Mouse (Mus musculus) heart, embryonic 15.5 days (tissue): ENCODE data around the gene Gm973. TPM values are rescaled to one million over a fixed set of nuclear protein-coding genes. Genes with fewer than 3 reads are reported as not detected.

Source experiments
- ATAC-seq: fragments of 200-750 bp; cut with Nextera tagmentation; replicated peaks from 2 replicates; pipeline ENCODE4 v1.8.0; 2017; ENCODE audit warnings: low read depth, moderate TSS enrichment; ENCODE audit not compliant: insufficient number of reproducible peaks, insufficient read depth, low FRiP score
- H3K27ac ChIP-seq: fragments of 300-500 bp; sonication (generic); 2 replicates; pipeline ENCODE4 v1.5.1; 2015; ENCODE audit warnings: mild to moderate bottlenecking, inconsistent platforms
- H3K27me3 ChIP-seq: fragments of 300-500 bp; sonication (generic); 2 replicates; pipeline ENCODE4 v1.6.1; 2015; ENCODE audit warnings: inconsistent platforms
- H3K36me3 ChIP-seq: fragments of 300-500 bp; sonication (generic); 2 replicates; pipeline ENCODE4 v1.6.1; 2015; ENCODE audit warnings: mild to moderate bottlenecking, inconsistent platforms
- H3K4me1 ChIP-seq: fragments of 300-500 bp; sonication (generic); replicated peaks from 2 replicates; pipeline ENCODE4 v1.6.1; 2015; ENCODE audit warnings: inconsistent platforms
- H3K4me2 ChIP-seq: fragments of 300-500 bp; sonication (generic); 2 replicates; pipeline ENCODE4 v1.6.1; 2015; ENCODE audit warnings: inconsistent platforms, mild to moderate bottlenecking, moderate library complexity
- H3K4me3 ChIP-seq: fragments of 300-500 bp; sonication (generic); 2 replicates; pipeline ENCODE4 v1.5.1; 2015; ENCODE audit warnings: mild to moderate bottlenecking, inconsistent platforms
- H3K9ac ChIP-seq: fragments of 300-500 bp; sonication (generic); 2 replicates; pipeline ENCODE4 v1.6.1; 2015; ENCODE audit warnings: mild to moderate bottlenecking, inconsistent platforms
- H3K9me3 ChIP-seq: fragments of 300-500 bp; sonication (generic); replicated peaks from 2 replicates; pipeline ENCODE4 v1.6.1; 2016; ENCODE audit warnings: inconsistent platforms
- WGBS: fragments of 180-500 bp; shearing (Covaris S2); methylation state at CpG from one replicate; pipeline ENCODE4 v1.1.7; 2015; ENCODE audit warnings: mixed read lengths; 5-methylcytosine and 5-hydroxymethylcytosine counted together
- polyA plus RNA-seq: library from polyadenylated mRNA; unstranded; fragments of >200 nt; fragmentation: Nextera tagmentation; extraction: Ambion mirVana; gene quantifications from 2 replicates; pipeline ENCODE4 v1.2.1, GENCODE M21; 2015

Gm973 gene
- polyA plus RNA-seq = 0.33 and 0.34 TPM in 2 replicates

DNA sequence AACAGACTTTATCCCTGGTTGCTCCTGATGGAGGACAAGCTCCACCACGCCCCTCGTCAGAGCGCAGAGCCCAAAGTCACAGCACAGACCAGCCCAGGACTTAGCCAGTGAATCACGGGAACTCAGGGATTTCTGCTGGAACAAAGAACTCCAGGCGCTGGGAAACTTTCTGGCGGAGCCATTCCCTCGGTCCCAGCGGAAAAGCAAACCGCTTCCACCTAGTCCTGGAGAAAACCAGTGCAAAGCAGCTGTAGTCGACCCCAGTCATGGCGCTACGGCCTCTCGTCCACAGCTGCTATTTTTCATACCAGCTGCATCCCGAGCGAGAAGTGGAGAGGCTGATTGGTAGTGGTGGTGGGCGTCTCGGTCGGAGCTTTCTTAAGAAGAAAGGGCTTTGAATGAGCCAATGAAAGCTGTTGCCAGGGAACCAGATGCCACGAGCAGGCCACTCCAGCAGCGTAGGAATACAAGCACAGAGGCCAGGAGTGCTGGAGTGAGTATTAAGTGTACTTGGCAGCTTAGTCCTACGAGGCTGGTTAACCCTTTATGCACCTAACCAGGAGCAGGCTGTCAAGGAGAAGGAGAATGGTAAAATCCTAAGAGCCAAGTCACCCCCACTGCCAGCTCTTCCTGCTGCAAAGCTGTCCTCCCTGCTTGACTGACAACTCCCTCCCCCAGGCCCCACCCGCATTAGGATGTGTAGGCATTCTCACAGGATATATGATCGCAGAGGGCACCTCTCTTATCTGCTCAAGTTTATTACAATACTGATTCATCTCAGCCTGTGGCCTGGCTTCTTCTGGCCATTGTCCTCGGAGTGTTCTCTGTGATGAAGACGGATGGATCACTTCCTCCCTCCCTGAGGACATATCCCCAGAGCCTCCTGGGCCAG, at the start of gene Gm973:
TSS of gene Gm973 (plus strand) at position 239 of the 892 bp plus-strand sequence.
- 12% methylated on average over 25 of the region's 25 CpGs for WGBS
- peak; percentile 69 for ATAC-seq
- H3K27ac ChIP-seq = peak within 1 kb of the TSS; percentile 63
- H3K4me1 ChIP-seq = peaks cover 17% of the 10 kb centered on the region
- peak within 1 kb of the TSS; percentile 40 for H3K9ac ChIP-seq
- H3K36me3 ChIP-seq = no peaks in the 10 kb centered on the region
- 0 out of 2 replicates have a peak, but pooled peaks cover 5% of the 10 kb centered on the region for H3K27me3 ChIP-seq
- H3K9me3 ChIP-seq = no peaks in the 10 kb centered on the region
- H3K4me3 ChIP-seq = peak within 1 kb of the TSS; percentile 44
- H3K4me2 ChIP-seq = peak within 1 kb of the TSS; percentile 81

DNA sequence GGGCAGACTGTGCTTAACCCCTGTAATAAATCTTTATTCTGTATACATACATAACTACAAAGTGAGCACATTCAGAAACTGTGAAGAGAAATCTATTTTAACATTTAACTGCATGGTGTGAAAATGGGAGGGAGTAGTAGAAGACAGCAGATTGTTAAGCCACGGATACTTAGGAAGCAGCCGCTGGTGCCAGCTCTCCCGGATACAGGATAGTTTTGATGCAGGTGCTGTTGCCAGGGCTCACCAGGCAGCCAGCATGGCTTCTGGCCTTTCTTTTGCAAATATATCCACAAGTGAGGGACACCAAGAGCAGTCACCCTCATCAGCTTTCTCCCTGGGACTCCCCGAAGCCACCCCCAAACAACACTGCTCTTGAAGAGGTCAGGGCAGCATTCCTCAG, 46.9 kb upstream of the Gm973 start:
- Histone ChIP-seq H3K27me3 (peaks cover 25% of the 10 kb centered on the region), H3K4me3 (no peak overlapping the region), H3K9me3 (no peaks in the 10 kb centered on the region), H3K9ac (no peak overlapping the region), H3K36me3 (no peaks in the 10 kb centered on the region), H3K27ac (no peak overlapping the region), H3K4me1 (peaks cover 17% of the 10 kb centered on the region), H3K4me2 (no peak overlapping the region)
- 59% methylated on average over 4 of the region's 4 CpGs for WGBS
- ATAC-seq = no peak

DNA sequence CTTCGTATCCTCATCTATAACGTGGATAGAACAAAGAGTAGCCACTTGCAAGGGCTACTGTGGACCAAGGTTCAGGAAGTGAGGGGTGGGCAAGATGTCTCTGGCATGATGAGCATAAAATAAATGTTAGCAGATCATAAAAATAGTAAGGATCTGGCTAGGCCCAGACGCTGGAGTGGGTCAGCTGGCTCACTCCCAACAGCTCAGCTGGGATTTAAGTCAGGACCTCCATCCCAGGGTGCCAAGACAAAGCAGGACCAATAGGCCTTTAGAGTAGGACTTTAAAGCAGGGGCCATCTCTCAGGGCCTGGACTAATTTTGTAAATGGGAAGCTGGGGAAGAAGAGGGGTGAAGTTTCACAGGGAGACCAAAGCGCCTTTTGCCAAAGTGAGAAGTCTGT, 45.3 kb upstream of the Gm973 start:
- H3K36me3 ChIP-seq = no peaks in the 10 kb centered on the region
- 60% methylated on average over 4 of the region's 4 CpGs for WGBS
- no peak overlapping the region for H3K27ac ChIP-seq
- no peak overlapping the region for H3K4me3 ChIP-seq
- no peak for ATAC-seq
- H3K9me3 ChIP-seq = no peaks in the 10 kb centered on the region
- peaks cover 18% of the 10 kb centered on the region for H3K27me3 ChIP-seq
- peaks cover 17% of the 10 kb centered on the region for H3K4me1 ChIP-seq
- no peak overlapping the region for H3K9ac ChIP-seq
- H3K4me2 ChIP-seq = no peak overlapping the region

DNA sequence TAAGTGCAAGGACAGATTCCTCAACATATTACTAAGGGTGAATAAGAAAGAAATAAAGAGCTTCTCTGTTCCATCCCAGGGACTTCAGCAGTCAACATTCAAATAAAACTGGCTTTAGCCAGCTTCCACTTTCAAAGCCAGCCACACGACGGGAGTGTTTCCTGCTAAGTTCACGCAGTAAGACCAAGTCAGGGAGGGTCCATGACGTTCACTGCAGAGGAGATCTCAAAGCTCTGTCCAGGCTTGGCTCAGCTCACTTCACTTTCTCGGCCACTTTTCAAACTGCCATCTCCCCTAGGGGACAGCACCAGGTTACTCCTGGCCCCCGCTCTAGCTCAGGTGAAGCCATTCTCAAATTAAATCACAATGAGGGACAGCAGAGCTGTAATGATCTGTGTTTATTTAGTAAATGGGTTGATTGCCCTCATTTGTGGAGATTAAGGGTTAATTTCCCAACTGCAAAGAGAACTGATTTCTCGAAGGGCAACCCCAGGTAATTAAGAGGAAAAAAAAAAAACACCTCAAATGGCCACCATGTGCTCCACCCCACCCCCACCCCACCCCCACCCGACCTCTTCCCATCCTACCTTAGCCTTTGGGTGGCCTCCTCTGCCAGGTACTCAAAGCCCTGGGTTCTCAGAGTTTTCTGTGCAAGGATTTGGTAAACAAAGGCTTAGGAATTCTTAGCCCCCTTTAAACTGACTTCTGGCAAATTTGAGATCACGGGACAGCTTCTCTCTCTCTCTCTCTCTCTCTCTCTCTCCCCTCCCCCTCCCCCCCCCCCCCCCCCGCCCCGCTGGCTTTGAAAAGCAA, 43.5 kb upstream of the Gm973 start:
- Histone ChIP-seq H3K9ac (no peak overlapping the region), H3K36me3 (no peaks in the 10 kb centered on the region), H3K4me2 (no peak overlapping the region; the same call in 1 of the 2 replicates), H3K4me3 (no peak overlapping the region), H3K9me3 (no peaks in the 10 kb centered on the region), H3K27me3 (peaks cover 24% of the 10 kb centered on the region), H3K4me1 (peaks cover 17% of the 10 kb centered on the region), H3K27ac (no peak overlapping the region)
- ATAC-seq = no peak
- WGBS = 11% methylated on average over 10 of the region's 11 CpGs

DNA sequence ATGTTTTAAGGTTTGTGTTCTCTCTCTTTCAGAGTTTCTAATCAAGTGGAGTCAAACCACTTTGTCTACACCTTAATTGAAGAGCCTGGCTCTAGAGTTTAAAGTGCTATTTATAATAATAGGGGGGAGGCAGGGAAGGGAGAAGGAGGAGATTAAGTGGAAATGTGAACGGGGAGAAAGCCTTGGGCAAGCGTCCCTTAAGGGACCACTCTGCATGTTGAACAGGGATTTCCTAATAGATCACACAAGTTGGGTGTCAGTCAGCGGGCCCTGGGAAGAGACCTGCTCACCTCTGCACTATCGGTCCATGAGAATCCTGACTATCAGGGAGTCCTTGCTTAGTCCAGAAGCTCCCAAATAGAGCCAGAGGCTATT, 42.9 kb upstream of the Gm973 start:
- ATAC-seq = no peak
- H3K27ac ChIP-seq = no peak overlapping the region
- H3K9ac ChIP-seq = no peak overlapping the region
- peaks cover 28% of the 10 kb centered on the region for H3K27me3 ChIP-seq
- peaks cover 17% of the 10 kb centered on the region for H3K4me1 ChIP-seq
- H3K36me3 ChIP-seq = no peaks in the 10 kb centered on the region
- WGBS = 16% methylated on average over 4 of the region's 4 CpGs
- no peaks in the 10 kb centered on the region for H3K9me3 ChIP-seq
- no peak overlapping the region for H3K4me3 ChIP-seq
- H3K4me2 ChIP-seq = no peak overlapping the region; the same call in 1 of the 2 replicates

DNA sequence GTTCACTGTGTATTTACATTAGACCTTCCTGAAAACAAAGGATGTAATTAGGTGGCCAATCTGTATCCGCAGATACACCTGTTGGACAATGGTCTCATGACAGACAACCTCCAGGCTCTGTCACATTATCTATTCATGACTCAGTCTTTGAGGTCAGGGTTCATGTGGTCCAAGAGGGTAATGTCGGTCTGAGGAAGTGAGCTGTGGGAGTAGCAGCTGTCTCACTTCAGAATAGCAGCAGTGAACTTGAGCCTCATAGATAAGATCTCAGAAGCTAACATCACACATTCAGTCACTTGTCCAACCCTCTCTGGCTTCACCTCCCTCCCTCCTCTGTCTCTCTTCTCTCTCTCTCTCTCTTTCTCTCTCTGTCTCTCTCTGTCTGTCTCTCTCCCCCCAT, 40.4 kb upstream of the Gm973 start:
- no peak overlapping the region for H3K4me3 ChIP-seq
- peaks cover 17% of the 10 kb centered on the region for H3K4me1 ChIP-seq
- no peak overlapping the region for H3K27ac ChIP-seq
- no peak for ATAC-seq
- H3K36me3 ChIP-seq = no peaks in the 10 kb centered on the region
- H3K27me3 ChIP-seq = peaks cover 30% of the 10 kb centered on the region
- no peaks in the 10 kb centered on the region for H3K9me3 ChIP-seq
- no peak overlapping the region for H3K9ac ChIP-seq
- H3K4me2 ChIP-seq = no peak overlapping the region
- 23% methylated on average over 2 of the region's 2 CpGs for WGBS

DNA sequence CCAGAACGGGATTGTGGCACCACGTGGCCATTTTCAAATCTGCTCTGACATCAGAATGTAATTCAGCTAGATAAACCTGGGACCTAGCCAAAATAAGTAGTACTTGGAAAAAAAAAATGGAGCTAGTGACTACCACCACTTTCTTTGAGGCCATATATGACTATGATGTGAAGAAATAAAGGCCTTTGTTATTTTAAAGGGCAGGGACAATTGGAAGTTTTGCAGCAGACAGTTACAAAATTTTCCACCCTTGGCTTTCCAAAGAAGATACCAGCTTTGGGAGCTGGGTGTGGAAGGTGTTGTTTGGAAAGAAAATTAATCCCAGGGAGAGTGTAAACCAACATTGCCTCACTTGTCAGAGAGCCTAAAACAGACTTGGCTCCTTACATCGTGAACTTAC, 37.2 kb upstream of the Gm973 start:
- Histone ChIP-seq H3K4me1 (peaks cover 21% of the 10 kb centered on the region), H3K36me3 (no peaks in the 10 kb centered on the region), H3K27ac (no peak overlapping the region), H3K4me3 (no peak overlapping the region), H3K9ac (no peak overlapping the region), H3K9me3 (no peaks in the 10 kb centered on the region), H3K4me2 (no peak overlapping the region), H3K27me3 (peaks cover 33% of the 10 kb centered on the region)
- WGBS = 67% methylated on average over 3 of the region's 3 CpGs
- no peak for ATAC-seq

DNA sequence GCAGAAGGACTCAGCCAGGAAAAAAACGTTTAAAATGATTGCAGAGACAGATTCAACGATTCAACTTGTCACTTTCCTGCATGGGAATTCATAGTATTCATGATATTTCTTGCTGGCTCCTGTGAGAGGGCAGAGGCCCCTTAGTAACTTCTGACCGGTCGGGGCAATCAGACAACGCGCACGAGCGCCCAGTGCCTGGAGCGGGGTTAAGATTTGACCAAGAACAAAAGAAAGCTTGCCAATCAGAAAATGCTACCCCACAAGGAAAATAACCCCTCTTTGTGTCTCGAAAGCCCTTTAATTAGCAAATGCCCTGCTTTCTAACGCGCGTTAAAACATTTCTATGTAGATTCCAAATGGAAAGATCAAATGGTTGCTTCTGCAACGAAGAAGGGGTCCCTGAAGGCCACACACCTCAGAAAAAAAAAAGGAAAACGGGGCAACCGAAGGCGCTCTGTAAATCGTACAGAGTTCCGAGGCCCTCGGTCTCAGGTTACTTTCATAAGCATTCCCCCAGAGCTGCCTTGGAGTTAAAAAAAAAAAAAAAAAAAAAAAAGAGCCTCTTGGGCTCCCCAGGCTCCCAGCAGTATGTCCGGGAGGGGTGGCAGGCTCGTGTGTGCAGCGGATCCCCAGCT, 35.1 kb upstream of the Gm973 start:
- H3K27me3 ChIP-seq = peaks cover 44% of the 10 kb centered on the region
- WGBS = 6% methylated on average over 23 of the region's 23 CpGs
- ATAC-seq = no peak
- no peaks in the 10 kb centered on the region for H3K36me3 ChIP-seq
- H3K4me1 ChIP-seq = peaks cover 29% of the 10 kb centered on the region
- H3K9me3 ChIP-seq = no peaks in the 10 kb centered on the region
- peak overlapping the region; percentile 69 for H3K4me3 ChIP-seq
- peak overlapping the region; percentile 86 for H3K27ac ChIP-seq
- peak overlapping the region; percentile 97 for H3K4me2 ChIP-seq
- H3K9ac ChIP-seq = peak overlapping the region; percentile 57

DNA sequence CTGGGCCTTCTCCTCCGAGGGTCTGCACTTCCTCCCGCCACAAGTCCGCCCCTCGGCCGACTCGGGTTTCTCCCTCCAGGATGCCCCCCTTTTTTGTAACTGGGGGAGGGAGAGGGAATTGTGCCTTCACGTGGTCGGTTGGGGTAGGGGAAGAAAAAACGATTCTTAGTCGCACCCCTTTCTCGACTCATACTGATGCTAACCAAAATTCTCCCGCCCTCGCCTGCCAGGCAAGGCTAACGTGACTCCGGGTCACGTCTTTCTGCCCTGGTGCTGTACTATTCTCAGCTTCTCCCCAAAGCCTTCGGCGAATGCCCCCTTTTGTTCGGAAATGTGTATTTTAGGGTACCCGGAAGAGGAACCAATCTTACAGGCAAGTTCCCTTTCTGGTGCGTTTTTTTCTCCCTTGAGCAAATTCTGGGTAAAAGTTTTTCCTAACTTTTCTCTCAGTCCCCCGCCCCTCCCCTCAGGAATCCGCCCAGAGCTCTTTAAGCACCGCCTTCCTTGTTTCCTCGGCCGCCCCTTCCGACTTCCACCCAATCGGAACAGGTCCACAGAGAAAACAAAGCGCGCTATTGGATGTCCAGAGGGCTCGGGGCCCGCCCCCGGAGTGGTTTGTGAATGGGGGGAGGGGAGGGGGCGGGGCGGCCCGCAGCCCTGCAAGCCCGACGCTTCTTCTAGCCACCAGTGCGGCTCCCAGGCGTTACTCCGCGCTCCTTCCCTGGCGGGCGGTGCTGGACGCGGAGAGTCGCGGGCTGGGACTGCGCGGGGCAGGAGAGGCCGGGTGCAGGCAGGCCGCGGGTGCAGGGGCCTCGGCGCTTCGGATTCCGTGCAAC, 34.4 kb upstream of the Gm973 start:
- H3K27me3 ChIP-seq = peaks cover 41% of the 10 kb centered on the region
- ATAC-seq = peak; percentile 96
- H3K9me3 ChIP-seq = no peaks in the 10 kb centered on the region
- H3K4me3 ChIP-seq = peak overlapping the region; percentile 69
- peak overlapping the region; percentile 74 for H3K9ac ChIP-seq
- WGBS = under 1% methylated on average over 57 of the region's 57 CpGs
- peak overlapping the region; percentile 86 for H3K27ac ChIP-seq
- peak overlapping the region; percentile 97 for H3K4me2 ChIP-seq
- peaks cover 29% of the 10 kb centered on the region for H3K4me1 ChIP-seq
- H3K36me3 ChIP-seq = no peaks in the 10 kb centered on the region

DNA sequence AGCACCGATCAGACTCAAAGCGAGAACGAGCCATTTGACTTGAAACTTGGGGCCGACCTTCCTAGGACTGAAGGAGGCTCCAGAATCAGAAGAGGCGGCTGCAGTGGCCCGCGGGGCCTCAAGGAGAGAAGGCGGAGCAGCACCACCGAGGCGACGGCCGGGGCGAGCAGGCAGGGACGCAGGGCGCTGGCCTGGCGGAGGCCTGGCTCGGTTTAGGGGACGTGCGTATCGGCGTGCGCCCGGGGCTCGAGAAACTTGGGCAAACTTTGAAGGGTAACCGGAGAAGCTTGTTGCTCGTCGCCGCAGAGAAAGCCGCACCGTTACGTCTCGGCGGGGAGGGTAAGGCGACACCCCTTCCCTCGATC, 33.8 kb upstream of the Gm973 start, which contains the start of gene Fzd7:
TSS of gene Fzd7 (plus strand) at position 94 of the 365 bp plus-strand sequence.
- ATAC-seq = 0 out of 2 replicates have a peak, but pooled peaks have one; percentile 15
- H3K9ac ChIP-seq = peak within 1 kb of the TSS; percentile 74
- H3K4me2 ChIP-seq = peak within 1 kb of the TSS; percentile 97
- under 1% methylated on average over 35 of the region's 35 CpGs for WGBS
- H3K9me3 ChIP-seq = no peaks in the 10 kb centered on the region
- peaks cover 40% of the 10 kb centered on the region for H3K27me3 ChIP-seq
- H3K4me3 ChIP-seq = peak within 1 kb of the TSS; percentile 69
- H3K27ac ChIP-seq = peak within 1 kb of the TSS; percentile 86
- H3K36me3 ChIP-seq = no peaks in the 10 kb centered on the region
- H3K4me1 ChIP-seq = peaks cover 32% of the 10 kb centered on the region
